Mouse (Mus musculus): ENCODE measurements at regions not wholly inside any gene's neighbourhood (a gene's known extent, or its start where the extent isn't known, plus 50 kb on each side); places are given as distances from the start of the nearest gene placed in this dataset.

GRCm38 (mm10) chr3:151610954-151611353 is 138.8 kb downstream of the Ifi44 start:
- DNase-seq (ENCODE audit: low spot score) (no peak), ATAC-seq (ENCODE audit: insufficient read depth, low read depth) (no peak)
- Histone ChIP-seq H3K4me3 (ENCODE audit: low read depth, low read length) (no peak overlapping the region), H3K27me3 (ENCODE audit: control insufficient read depth, insufficient read depth, low read length) (no peaks in the 10 kb centered on the region), H3K27ac (ENCODE audit: low read depth) (no peak overlapping the region), H3K9me3 (replicated peaks; ENCODE audit: control insufficient read depth, low read length) (no peaks in the 10 kb centered on the region), H3K4me2 (ENCODE audit: low read depth, low read length) (no peak overlapping the region), H3K4me1 (ENCODE audit: control insufficient read depth, insufficient read depth) (no peaks in the 10 kb centered on the region), H3K9ac (replicated peaks; ENCODE audit: low read depth, low read length) (no peak overlapping the region), H3K36me3 (replicated peaks; ENCODE audit: control insufficient read depth, insufficient read depth, low read length) (no peaks in the 10 kb centered on the region)
- no peak for TF ChIP-seq EP300 (IDR thresholded peaks at IDR 0.05; ENCODE audit: low read depth)
- no peak for TF ChIP-seq CTCF (IDR thresholded peaks at IDR 0.05; ENCODE audit: low read depth)
- 60% methylated on average over 4 of the region's 4 CpGs for WGBS

- no peak overlapping the region for H3K9ac ChIP-seq (replicated peaks; ENCODE audit: low read depth, low read length)
- no peak for ATAC-seq (ENCODE audit: insufficient read depth, low read depth)
- no peaks in the 10 kb centered on the region for H3K36me3 ChIP-seq (replicated peaks; ENCODE audit: control insufficient read depth, insufficient read depth, low read length)
- no peak for DNase-seq (ENCODE audit: low spot score)
- TF ChIP-seq CTCF (IDR thresholded peaks at IDR 0.05; ENCODE audit: low read depth) (no peak), EP300 (IDR thresholded peaks at IDR 0.05; ENCODE audit: low read depth) (no peak)
- no peaks in the 10 kb centered on the region for H3K9me3 ChIP-seq (replicated peaks; ENCODE audit: control insufficient read depth, low read length)
- WGBS, result 77% methylated on average over 9 of the region's 10 CpGs
- no peak overlapping the region for H3K4me3 ChIP-seq (ENCODE audit: low read depth, low read length)
- H3K4me2 ChIP-seq (ENCODE audit: low read depth, low read length), result no peak overlapping the region
- 0 out of 2 replicates have a peak, but pooled peaks cover 4% of the 10 kb centered on the region for H3K4me1 ChIP-seq (ENCODE audit: control insufficient read depth, insufficient read depth)
- no peaks in the 10 kb centered on the region for H3K27me3 ChIP-seq (ENCODE audit: control insufficient read depth, insufficient read depth, low read length)
- H3K27ac ChIP-seq (ENCODE audit: low read depth), result no peak overlapping the region
These were observed 142.1 kb downstream of the Ifi44 start for GRCm38 (mm10) chr3:151607689-151608088.

- ATAC-seq (ENCODE audit: insufficient read depth, low read depth), result no peak
- no peaks in the 10 kb centered on the region for H3K27me3 ChIP-seq (ENCODE audit: control insufficient read depth, insufficient read depth, low read length)
- no peaks in the 10 kb centered on the region for H3K36me3 ChIP-seq (replicated peaks; ENCODE audit: control insufficient read depth, insufficient read depth, low read length)
- no peak overlapping the region for H3K4me2 ChIP-seq (ENCODE audit: low read depth, low read length)
- no peak overlapping the region for H3K4me3 ChIP-seq (ENCODE audit: low read depth, low read length)
- H3K9me3 ChIP-seq (replicated peaks; ENCODE audit: control insufficient read depth, low read length), result no peaks in the 10 kb centered on the region
- H3K27ac ChIP-seq (ENCODE audit: low read depth), result no peak overlapping the region
- WGBS, result 15% methylated on average over 4 of the region's 4 CpGs
- no peak overlapping the region for H3K9ac ChIP-seq (replicated peaks; ENCODE audit: low read depth, low read length)
- peak; percentile 9 for DNase-seq (ENCODE audit: low spot score)
- TF ChIP-seq CTCF (IDR thresholded peaks at IDR 0.05; ENCODE audit: low read depth) (no peak), EP300 (IDR thresholded peaks at IDR 0.05; ENCODE audit: low read depth) (no peak)
- H3K4me1 ChIP-seq (ENCODE audit: control insufficient read depth, insufficient read depth), result 0 out of 2 replicates have a peak, but pooled peaks cover 4% of the 10 kb centered on the region
These were observed 146.4 kb downstream of the Ifi44 start for GRCm38 (mm10) chr3:151603371-151603770.

Measured in heart, postnatal 0 days (tissue).